Mouse (Mus musculus) forebrain, embryonic 12.5 days (tissue): ENCODE measurements around the gene Myo10. TPM values are rescaled to one million over a fixed set of nuclear protein-coding genes. Genes with fewer than 3 reads are reported as not detected.

Source experiments
- ATAC-seq: fragments of 200-750 bp; cut with Nextera tagmentation; 2 replicates; pipeline ENCODE4 v1.8.0; 2017; ENCODE audit warnings: moderate TSS enrichment; ENCODE audit not compliant: low FRiP score
- H3K27ac ChIP-seq: fragments of 300-500 bp; sonication (generic); 2 replicates; pipeline ENCODE4 v1.5.1; 2016; ENCODE audit warnings: mild to moderate bottlenecking
- H3K27me3 ChIP-seq: fragments of 300-500 bp; sonication (generic); 2 replicates; pipeline ENCODE4 v1.6.1; 2016; ENCODE audit warnings: mild to moderate bottlenecking
- H3K36me3 ChIP-seq: fragments of 300-500 bp; sonication (generic); replicated peaks from 2 replicates; pipeline ENCODE4 v1.6.1; 2016; ENCODE audit warnings: mild to moderate bottlenecking
- H3K4me1 ChIP-seq: fragments of 300-500 bp; sonication (generic); 2 replicates; pipeline ENCODE4 v1.6.1; 2016
- H3K4me2 ChIP-seq: fragments of 300-500 bp; sonication (generic); 2 replicates; pipeline ENCODE4 v1.6.1; 2016; ENCODE audit warnings: mild to moderate bottlenecking, moderate library complexity
- H3K4me3 ChIP-seq: fragments of 300-500 bp; sonication (generic); replicated peaks from 2 replicates; pipeline ENCODE4 v1.5.1; 2016; ENCODE audit warnings: mild to moderate bottlenecking
- H3K9ac ChIP-seq: fragments of 300-500 bp; sonication (generic); 2 replicates; pipeline ENCODE4 v1.6.1; 2016; ENCODE audit warnings: mild to moderate bottlenecking
- H3K9me3 ChIP-seq: fragments of 300-500 bp; sonication (generic); 2 replicates; pipeline ENCODE4 v1.6.1; 2016
- WGBS: fragments of 180-500 bp; shearing (Covaris S2); methylation state at CpG from one replicate; pipeline ENCODE4 v1.1.7; 2016; 5-methylcytosine and 5-hydroxymethylcytosine counted together
- polyA plus RNA-seq: library from polyadenylated mRNA; unstranded; fragments of >200 nt; fragmentation: Nextera tagmentation; extraction: Ambion mirVana; gene quantifications from 2 replicates; pipeline ENCODE4 v1.2.1, GENCODE M21; 2016

Myo10 gene
- polyA plus RNA-seq, 1 experiment from 2014 or later, result 65.6 TPM

DNA sequence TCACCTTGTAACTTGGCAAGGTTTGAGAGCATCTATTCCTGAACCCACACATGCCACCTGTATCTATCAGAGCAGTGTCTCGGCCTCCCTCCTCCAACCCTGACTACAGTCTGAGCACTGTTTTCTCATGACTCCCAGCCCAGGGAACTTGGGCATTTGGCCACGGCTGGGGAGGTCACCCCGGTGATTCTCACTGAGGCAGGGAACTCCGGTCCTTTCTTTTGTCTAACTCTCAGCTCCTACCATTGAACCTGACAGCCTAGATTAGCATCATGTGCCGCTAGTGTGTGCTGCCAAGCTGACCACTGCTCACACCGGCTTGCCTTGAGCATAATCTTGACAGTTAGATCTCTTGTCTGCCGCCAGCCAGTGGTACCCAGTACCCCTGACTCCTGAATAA lies 140.8 kb downstream of the Myo10 start:
- no peaks in the 10 kb centered on the region for H3K27me3 ChIP-seq
- H3K9ac ChIP-seq, result peak overlapping the region; percentile 21; the same call in 1 of the 2 replicates
- no peak for ATAC-seq
- H3K4me3 ChIP-seq, result peak overlapping the region; percentile 19
- H3K4me2 ChIP-seq, result peak overlapping the region; percentile 40
- H3K4me1 ChIP-seq, result peaks cover 98% of the 10 kb centered on the region
- 16% methylated on average over 7 of the region's 7 CpGs for WGBS
- H3K36me3 ChIP-seq, result no peaks in the 10 kb centered on the region
- H3K9me3 ChIP-seq, result no peaks in the 10 kb centered on the region
- H3K27ac ChIP-seq, result peak overlapping the region; percentile 96

DNA sequence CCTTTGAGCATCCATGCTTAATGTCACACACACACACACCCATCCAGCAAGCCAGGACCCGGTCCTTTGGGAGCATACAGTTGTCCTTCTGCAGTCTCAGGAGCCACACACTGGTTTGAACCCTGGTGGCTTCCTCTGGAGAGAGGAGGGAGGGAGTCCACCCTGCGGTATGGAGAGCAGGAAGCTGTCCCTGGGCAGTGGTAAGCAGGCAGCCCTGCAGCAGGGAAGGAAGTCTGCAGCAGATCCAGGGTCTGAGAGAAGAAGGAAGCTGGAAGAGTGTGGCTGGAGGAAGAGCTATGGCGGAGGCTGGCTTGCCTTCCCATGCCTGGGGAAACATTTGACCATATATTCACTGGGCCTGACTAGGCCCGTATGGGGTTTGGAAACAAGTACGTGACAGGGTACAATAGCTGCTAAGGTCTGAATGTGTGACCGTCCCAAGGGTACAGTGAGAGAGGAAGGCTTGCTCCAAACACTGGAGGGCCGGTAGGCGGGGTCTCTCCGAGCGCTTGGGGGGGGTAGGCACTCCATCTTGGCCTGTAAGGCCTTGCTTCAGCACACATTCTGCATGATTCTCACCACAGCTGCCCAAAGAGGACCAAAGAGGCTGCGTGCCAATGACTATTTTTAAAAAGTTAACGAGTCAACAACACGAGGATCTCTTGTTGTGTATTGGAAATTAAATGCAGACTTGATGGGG lies 142.5 kb downstream of the Myo10 start:
- no peak overlapping the region for H3K4me3 ChIP-seq
- peaks cover 97% of the 10 kb centered on the region for H3K4me1 ChIP-seq
- H3K36me3 ChIP-seq, result no peaks in the 10 kb centered on the region
- no peak overlapping the region for H3K4me2 ChIP-seq
- no peaks in the 10 kb centered on the region for H3K9me3 ChIP-seq
- H3K9ac ChIP-seq, result peak overlapping the region; percentile 39; the same call in 1 of the 2 replicates
- H3K27me3 ChIP-seq, result no peaks in the 10 kb centered on the region
- peak overlapping the region; percentile 69 for H3K27ac ChIP-seq
- 49% methylated on average over 13 of the region's 13 CpGs for WGBS
- no peak for ATAC-seq

DNA sequence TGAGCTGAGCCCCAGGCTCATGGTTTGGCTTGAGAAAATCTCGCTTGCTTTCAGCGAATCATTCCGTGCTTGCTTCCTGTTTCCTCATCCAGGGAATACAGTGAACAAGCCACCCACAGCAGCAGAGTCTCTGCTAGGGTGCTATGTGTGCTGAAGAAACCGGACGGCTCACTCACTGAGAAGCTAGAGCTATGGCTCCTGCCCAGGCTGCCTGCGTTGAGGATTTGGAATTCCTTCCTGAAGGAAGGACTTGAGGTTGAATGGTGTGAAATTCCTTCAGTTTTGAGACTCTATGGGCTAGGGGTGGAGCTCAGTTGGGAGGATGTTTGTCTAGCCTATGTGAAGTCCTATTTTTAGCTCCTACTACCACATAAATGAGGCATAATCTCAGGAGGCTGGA lies 145.5 kb downstream of the Myo10 start:
- ATAC-seq, result no peak
- no peak overlapping the region for H3K9ac ChIP-seq
- H3K36me3 ChIP-seq, result 0 out of 2 replicates have a peak, but pooled peaks cover 4% of the 10 kb centered on the region
- no peak overlapping the region for H3K4me3 ChIP-seq
- H3K27me3 ChIP-seq, result no peaks in the 10 kb centered on the region
- no peaks in the 10 kb centered on the region for H3K9me3 ChIP-seq
- WGBS, result 59% methylated on average over 6 of the region's 6 CpGs
- no peak overlapping the region for H3K4me2 ChIP-seq
- H3K27ac ChIP-seq, result 0 out of 2 replicates have a peak overlapping the region, but pooled peaks have one; percentile 47
- H3K4me1 ChIP-seq, result peaks cover 84% of the 10 kb centered on the region

DNA sequence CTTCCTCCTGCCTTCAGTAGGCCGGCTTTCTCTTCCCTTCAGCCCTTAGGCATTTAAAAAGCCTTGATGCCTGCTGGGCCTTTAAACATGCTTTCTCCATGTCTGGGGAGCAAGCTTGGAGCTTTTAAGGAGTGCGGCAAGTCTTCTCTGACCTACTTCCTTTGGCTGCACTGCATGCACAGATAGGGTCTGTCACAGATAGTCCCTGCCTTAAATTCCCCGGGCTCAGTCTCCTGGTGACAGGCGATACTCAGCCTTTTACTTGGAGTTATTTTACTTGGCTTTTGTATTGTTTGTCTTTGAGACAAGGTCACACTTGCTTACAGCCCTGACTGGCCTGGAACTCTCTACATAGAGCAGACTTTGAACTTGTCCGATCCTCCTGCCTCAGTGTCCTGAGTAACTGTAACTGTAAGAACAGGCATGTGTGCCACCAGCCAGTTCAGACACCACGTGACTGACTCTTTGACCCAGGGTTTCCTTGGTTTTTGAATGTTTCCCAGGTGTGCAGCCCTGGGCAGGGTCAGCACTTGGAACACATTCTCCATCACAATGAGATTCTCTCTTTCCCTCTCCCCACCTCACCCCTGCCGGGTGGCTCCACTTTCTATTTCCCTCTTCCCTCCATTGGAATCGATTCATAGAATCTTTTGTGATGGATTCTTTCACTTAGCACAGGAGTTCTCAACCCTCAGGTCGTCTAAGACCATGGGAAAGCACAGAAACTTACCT lies 147.4 kb downstream of the Myo10 start:
- no peaks in the 10 kb centered on the region for H3K27me3 ChIP-seq
- no peak overlapping the region for H3K4me2 ChIP-seq
- no peak overlapping the region for H3K4me3 ChIP-seq
- no peaks in the 10 kb centered on the region for H3K9me3 ChIP-seq
- H3K9ac ChIP-seq, result no peak overlapping the region
- H3K36me3 ChIP-seq, result 0 out of 2 replicates have a peak, but pooled peaks cover 4% of the 10 kb centered on the region
- ATAC-seq, result no peak
- 54% methylated on average over 9 of the region's 9 CpGs for WGBS
- H3K27ac ChIP-seq, result no peak overlapping the region
- H3K4me1 ChIP-seq, result peaks cover 84% of the 10 kb centered on the region

DNA sequence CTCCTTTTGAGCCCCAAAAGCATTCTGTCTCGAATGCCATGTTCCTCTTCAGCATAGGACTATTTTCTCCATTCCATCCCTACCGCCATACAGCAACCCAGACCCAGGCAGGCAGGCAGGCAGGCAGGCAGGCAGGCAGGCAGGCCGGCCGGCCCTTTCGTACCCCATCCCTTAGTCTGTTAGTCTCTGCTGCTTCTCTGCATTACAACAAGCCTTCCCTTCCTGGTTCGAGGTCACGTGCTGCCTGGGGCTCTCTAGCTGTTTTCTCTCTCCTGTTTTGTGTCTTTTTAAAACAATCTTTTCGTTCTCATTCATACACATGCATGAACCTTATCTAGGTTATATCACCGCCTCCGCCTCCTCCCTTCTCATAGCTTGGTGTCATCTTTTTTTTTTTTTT lies 149.5 kb downstream of the Myo10 start:
- no peak overlapping the region for H3K4me2 ChIP-seq
- 0 out of 2 replicates have a peak, but pooled peaks cover 6% of the 10 kb centered on the region for H3K36me3 ChIP-seq
- no peak overlapping the region for H3K4me3 ChIP-seq
- no peaks in the 10 kb centered on the region for H3K9me3 ChIP-seq
- H3K27ac ChIP-seq, result peak overlapping the region; percentile 73
- H3K27me3 ChIP-seq, result no peaks in the 10 kb centered on the region
- no peak for ATAC-seq
- 71% methylated on average over 10 of the region's 10 CpGs for WGBS
- no peak overlapping the region for H3K9ac ChIP-seq
- H3K4me1 ChIP-seq, result peaks cover 86% of the 10 kb centered on the region

DNA sequence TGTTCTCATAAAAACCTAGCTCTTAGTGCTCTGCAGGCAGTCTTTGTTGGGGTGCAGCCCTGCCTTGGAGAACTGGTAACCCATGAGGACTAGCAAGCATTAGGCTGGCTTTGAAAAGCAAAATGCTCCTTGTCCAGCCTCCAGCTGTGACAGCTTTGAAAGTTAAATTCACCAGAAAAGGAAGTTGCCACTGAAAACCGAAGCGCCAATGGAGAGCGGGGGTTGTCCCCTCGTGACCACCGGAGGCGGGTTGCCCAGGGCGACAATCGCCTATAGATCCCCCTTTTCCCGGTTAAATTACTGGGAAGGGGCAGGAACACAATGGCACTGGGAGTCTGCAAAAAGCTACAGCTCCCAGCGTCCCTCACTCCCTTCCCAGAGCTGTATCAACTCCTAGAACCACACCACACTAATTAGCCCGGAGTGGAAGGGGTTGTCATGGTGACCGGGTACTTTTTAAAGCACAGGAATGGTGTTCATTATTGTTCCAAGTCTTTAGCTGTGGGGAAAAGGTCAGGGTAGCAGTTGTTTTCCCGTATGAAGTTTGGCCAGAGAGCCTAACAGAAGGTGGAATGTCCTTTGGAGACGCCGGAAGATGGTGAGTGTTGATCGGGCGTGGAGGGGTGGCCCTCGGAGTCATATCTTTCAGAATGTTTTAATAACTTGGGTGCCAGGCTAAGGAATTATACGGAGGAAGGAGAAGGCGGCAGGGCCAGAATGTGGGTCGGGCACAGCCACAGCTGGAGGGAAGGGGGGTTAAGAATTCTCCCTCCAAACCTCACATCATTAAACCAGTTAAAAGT lies 151.6 kb downstream of the Myo10 start:
- Histone ChIP-seq H3K4me3 (peak overlapping the region; percentile 46), H3K36me3 (peaks cover 25% of the 10 kb centered on the region), H3K9me3 (no peaks in the 10 kb centered on the region), H3K27me3 (no peaks in the 10 kb centered on the region), H3K4me2 (peak overlapping the region; percentile 64), H3K4me1 (peaks cover 76% of the 10 kb centered on the region), H3K9ac (peak overlapping the region; percentile 61), H3K27ac (peak overlapping the region; percentile 97)
- WGBS, result under 1% methylated on average over 21 of the region's 21 CpGs
- peak; percentile 93 for ATAC-seq

DNA sequence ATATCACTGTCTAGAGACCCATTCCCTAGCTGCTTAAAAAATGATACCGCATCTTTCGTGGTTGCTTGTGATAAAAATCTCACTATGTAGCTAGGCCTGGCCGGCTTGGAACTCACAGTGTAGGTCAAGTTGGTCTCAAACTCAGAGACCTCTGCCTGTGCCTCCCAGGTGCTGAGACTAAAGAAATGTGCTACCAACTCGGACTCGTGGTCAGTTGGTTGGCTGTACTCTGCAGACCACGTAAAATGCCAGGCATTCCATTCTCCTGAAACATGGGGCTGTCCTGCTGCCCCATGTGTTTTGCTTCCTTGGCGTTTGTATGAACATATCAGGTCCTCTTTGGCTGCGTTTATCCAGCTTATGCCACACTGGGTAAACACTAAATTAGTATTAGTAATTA lies 156.6 kb downstream of the Myo10 start:
- WGBS, result 60% methylated on average over 8 of the region's 8 CpGs
- Histone ChIP-seq H3K4me2 (no peak overlapping the region), H3K9ac (no peak overlapping the region), H3K36me3 (peaks cover 69% of the 10 kb centered on the region), H3K27me3 (no peaks in the 10 kb centered on the region), H3K27ac (0 out of 2 replicates have a peak overlapping the region, but pooled peaks have one; percentile 13), H3K4me3 (no peak overlapping the region), H3K9me3 (no peaks in the 10 kb centered on the region), H3K4me1 (peaks cover 51% of the 10 kb centered on the region)
- no peak for ATAC-seq

DNA sequence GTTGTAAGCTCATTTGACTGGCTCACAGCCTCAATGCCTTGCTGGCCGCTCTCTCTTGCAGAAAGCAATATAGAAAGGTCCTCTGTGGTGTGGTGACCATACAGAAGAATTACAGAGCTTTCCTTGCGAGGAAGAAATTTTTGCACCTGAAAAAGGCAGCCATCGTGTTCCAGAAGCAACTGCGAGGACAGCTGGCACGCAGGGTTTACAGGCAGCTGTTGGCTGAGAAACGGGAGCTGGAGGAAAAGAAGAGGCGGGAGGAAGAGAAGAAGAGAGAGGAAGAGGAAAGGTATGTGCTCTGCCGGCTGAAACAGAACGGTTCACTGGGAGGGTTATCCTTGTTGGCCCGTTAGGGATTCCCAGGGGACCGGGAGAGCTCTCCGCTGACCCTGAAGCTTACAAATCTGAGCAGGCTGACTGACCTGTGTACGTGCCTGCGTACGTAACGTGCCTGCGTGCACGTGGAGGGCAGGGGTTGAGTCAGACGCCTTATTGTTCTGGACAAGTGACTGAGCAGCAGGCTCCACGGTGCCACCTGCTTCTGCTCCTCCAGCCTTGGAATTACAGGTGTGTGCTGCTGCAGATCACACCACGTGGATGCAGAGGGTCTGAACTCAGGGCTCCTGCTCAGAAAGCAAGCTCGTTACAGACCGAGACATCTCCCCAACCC lies 157.3 kb downstream of the Myo10 start:
- Histone ChIP-seq H3K4me1 (peaks cover 44% of the 10 kb centered on the region), H3K36me3 (peaks cover 76% of the 10 kb centered on the region), H3K9me3 (no peaks in the 10 kb centered on the region), H3K4me2 (peak overlapping the region; percentile 9; the same call in 1 of the 2 replicates), H3K27me3 (no peaks in the 10 kb centered on the region), H3K9ac (no peak overlapping the region), H3K4me3 (no peak overlapping the region), H3K27ac (peak overlapping the region; percentile 59; the same call in 1 of the 2 replicates)
- 59% methylated on average over 23 of the region's 23 CpGs for WGBS
- no peak for ATAC-seq

DNA sequence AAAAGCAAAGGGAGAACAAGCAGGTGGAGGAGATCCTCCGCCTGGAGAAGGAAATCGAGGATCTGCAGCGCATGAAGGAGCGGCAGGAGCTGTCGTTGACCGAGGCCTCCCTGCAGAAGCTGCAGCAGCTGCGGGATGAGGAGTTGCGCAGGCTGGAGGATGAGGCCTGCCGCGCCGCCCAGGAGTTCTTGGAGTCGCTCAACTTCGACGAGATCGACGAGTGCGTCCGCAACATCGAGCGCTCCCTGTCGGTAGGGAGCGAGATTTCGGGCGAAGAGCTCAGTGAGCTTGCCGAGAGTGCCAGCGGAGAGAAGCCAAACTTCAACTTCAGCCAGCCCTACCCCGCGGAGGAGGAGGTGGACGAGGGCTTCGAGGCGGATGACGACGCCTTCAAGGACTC lies 158.7 kb downstream of the Myo10 start:
- H3K9me3 ChIP-seq, result no peaks in the 10 kb centered on the region
- ATAC-seq, result no peak
- H3K27me3 ChIP-seq, result no peaks in the 10 kb centered on the region
- no peak overlapping the region for H3K27ac ChIP-seq
- 88% methylated on average over 33 of the region's 33 CpGs for WGBS
- peaks cover 90% of the 10 kb centered on the region for H3K36me3 ChIP-seq
- H3K4me1 ChIP-seq, result peaks cover 30% of the 10 kb centered on the region
- H3K4me3 ChIP-seq, result no peak overlapping the region
- H3K9ac ChIP-seq, result no peak overlapping the region
- H3K4me2 ChIP-seq, result no peak overlapping the region

DNA sequence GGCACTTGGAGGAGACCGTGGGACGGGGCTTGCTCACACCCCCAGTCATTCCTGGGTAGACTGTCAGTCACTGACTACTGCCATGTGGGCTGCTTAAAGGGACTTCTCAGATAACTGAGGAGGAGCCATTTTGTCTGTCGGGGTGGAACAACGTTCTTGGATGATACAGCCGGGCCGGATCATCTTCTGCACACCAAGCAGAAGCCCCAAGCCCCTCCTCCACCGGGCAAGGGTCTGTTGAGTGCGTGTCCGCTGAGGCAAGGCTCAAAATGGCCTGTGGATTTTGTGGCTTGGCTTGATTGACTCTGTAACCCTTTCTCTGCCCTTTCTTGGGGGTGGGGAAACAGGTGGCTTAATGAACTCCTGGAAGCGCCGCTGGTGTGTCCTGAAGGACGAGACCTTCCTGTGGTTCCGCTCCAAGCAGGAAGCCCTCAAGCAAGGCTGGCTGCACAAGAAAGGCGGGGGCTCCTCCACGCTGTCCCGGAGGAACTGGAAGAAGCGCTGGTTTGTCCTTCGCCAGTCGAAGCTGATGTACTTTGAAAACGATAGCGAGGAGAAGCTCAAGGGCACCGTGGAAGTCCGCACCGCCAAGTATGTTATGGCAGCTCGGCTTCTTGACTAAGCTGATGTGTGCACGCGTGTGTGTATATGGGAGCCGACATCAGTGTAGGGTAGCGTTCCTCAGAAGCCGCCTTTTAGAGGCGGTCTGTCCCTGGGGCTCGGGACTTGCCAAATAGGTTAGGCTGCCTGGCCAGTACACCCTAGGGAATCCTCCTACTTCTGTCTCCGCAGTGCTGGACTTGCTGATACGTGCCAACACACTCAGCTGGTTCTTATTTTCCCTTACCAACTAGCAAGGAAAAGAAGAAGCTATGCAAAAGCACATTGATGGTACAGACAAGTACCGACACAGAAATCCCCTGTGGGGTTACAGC lies 163.4 kb downstream of the Myo10 start:
- H3K9me3 ChIP-seq, result no peaks in the 10 kb centered on the region
- no peak overlapping the region for H3K9ac ChIP-seq

DNA sequence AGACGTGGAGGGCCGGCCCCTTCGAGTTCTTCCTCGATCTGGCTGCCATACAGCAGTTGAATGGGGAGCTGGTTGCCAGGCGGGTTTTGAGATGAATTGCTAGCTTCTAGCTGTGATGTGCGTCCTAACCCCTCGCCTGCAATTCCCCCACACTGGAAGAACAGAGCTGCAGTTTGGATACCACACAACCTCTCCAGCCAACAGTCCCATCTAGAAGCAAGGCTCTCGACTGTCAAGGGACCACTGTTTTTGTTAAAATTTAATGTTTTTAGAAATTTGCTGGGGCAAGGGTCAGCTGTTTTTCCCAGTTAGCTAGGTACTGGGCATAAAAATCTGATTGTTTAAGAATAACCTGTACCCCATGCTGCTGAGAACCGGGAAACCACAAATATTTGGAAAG lies 165.1 kb downstream of the Myo10 start:
- WGBS, result 70% methylated on average over 9 of the region's 9 CpGs

More for the DNA sequence above, 163.4 kb downstream of the Myo10 start:
- Histone ChIP-seq H3K4me1 (no peaks in the 10 kb centered on the region), H3K27me3 (no peaks in the 10 kb centered on the region), H3K4me3 (no peak overlapping the region), H3K4me2 (no peak overlapping the region), H3K36me3 (peaks cover 98% of the 10 kb centered on the region), H3K27ac (no peak overlapping the region)
- ATAC-seq, result no peak
- 91% methylated on average over 35 of the region's 35 CpGs for WGBS

More for the DNA sequence above, 165.1 kb downstream of the Myo10 start:
- Histone ChIP-seq H3K27ac (no peak overlapping the region), H3K9me3 (no peaks in the 10 kb centered on the region), H3K4me2 (no peak overlapping the region), H3K4me3 (no peak overlapping the region), H3K9ac (no peak overlapping the region), H3K36me3 (peaks cover 94% of the 10 kb centered on the region), H3K27me3 (no peaks in the 10 kb centered on the region), H3K4me1 (0 out of 2 replicates have a peak, but pooled peaks cover 2% of the 10 kb centered on the region)
- no peak for ATAC-seq
